Mouse (Mus musculus): ENCODE data around the gene Thap3. TPM values are rescaled to one million over a fixed set of nuclear protein-coding genes. Genes with fewer than 3 reads are reported as not detected.
A peak's percentile ranks its signal among the peaks of the same experiment; 100 is the strongest.
"Not testable (repeated sequence)": the region's sequence is repeated elsewhere in the genome, so short reads cannot be mapped to it uniquely, and the experiment has no call there.

The Thap3 gene
- 39.6 and 40.6 TPM in 2 replicates for polyA plus RNA-seq (2015; fragmentation: Nextera tagmentation; extraction: Ambion mirVana)

DNA sequence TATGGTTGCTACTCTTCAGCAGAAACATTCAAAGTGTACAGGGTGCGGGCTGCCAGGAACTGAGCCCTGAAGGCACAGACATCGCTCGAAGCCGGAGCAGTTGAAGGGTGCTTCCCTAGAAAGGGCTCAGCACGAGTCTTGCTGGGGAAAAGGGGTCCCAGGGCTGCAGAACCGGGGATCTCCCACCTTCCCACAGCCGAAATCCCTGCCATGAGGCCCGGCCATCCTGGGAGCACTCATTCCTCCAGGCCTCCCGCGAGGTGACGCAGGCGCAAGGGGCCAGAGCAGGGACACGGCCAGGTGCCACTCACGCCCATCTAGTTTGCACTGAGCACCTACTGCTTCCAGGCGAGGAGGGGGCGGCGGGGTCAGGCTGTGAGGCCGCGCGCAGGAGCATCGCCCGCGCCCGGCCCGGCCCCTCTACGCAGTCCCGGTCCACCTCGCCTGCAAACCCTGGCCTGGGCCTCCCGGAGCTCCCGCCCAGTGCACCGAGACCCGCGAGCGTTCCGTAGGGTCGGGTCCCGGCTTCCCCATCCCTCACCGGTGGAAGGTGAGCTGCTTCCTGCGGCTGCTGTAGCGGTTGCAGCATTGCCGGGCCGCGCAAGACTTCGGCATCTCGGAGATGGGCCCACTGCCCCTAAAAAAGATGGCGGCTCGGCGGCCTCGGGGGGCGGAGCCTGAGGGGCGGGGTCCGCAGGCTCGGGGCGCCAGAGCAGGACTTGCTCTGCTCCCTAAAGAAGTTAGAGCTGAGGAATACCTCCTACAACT lies at the start of gene Thap3:
Gene Thap3 (minus strand): TSS at position 656 of the 768 bp plus-strand sequence.
- peak; percentile 86 for ATAC-seq
- Histone ChIP-seq H3K4me2 (peak within 1 kb of the TSS; percentile 77), H3K27ac (peak within 1 kb of the TSS; percentile 82), H3K36me3 (ENCODE audit: poor library complexity, severe bottlenecking) (peaks cover 50% of the 10 kb centered on the region), H3K4me3 (peak within 1 kb of the TSS; percentile 92), H3K27me3 (no peaks in the 10 kb centered on the region), H3K9ac (peak within 1 kb of the TSS; percentile 98), H3K4me1 (peaks cover 36% of the 10 kb centered on the region), H3K9me3 (replicated peaks) (no peaks in the 10 kb centered on the region)
- under 1% methylated on average over 54 of the region's 54 CpGs for WGBS

DNA sequence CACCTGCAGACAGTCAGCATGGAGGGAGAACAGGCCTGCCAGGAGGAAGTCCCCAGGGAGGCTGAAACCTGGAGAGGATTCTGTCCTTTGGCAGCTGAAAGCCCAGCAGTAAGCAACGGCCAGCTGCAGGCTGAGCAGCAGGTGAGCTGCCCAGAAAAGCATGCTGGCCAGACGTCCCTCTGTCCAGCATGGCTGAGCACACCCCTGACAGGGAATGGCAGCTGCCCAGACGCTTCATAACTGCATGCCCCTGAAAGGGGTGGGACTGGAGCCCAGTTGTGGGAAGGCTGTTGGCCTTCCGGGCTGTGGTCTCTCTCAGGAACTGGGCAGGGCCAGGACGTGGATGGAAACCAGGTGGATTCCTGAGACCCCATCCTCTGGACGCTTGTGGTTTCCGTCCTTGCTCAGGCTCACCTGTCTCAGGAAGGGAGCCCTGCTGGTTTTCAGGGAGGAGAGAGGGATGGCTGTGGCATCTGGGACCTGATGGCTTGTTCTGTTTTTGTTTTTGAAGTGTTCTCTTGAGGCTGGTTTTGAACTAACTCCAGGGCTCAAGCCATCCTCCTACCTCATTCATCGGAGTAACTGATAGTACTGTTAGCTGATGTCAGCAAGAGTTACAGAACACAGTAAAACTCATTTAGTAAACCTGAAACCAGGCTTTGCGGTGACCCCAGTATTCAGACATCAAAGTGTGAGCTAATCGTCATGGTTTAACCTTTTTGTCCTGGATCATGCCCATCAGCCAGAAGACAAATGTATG lies 49.6 kb upstream of the Thap3 start, which contains the start of gene Tas1r1:
Gene Tas1r1 (minus strand): TSS at position 344 of the 760 bp plus-strand sequence.
- ATAC-seq = peak; percentile 17; the same call in 1 of the 2 replicates
- 49% methylated on average over 10 of the region's 10 CpGs for WGBS

DNA sequence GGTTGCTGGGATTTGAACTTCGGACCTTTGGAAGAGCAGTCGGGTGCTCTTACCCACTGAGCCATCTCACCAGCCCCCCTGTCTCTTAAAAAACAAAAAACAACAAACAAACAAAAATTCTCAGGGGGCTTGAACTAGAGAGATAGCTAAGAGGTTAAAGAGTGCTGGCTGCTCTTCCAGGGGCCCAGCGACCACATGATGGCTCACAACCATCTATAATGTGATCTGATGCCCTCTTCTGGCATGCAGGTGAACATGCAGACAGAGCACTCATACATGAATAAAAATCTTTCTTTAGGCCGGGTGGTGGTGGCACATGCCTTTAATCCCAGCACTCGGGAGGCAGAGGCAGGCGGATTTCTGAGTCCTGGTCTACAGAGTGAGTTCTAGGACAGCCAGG lies 47.7 kb upstream of the Thap3 start:
- ATAC-seq; H3K27me3 ChIP-seq; H3K36me3 ChIP-seq (ENCODE audit: poor library complexity, severe bottlenecking); H3K27ac ChIP-seq; H3K4me2 ChIP-seq; H3K9me3 ChIP-seq (replicated peaks); H3K4me3 ChIP-seq; H3K9ac ChIP-seq: not testable (repeated sequence)
- WGBS = 87% methylated on average over 6 of the region's 6 CpGs
- peaks cover 11% of the 10 kb centered on the region for H3K4me1 ChIP-seq

More for the DNA sequence above, 49.6 kb upstream of the Thap3 start, which contains the start of gene Tas1r1:
- Histone ChIP-seq H3K9ac (peak within 1 kb of the TSS; percentile 85), H3K4me2 (peak within 1 kb of the TSS; percentile 93), H3K4me3 (peak within 1 kb of the TSS; percentile 100), H3K27me3 (no peaks in the 10 kb centered on the region), H3K4me1 (peaks cover 11% of the 10 kb centered on the region), H3K27ac (no peak within 1 kb of the TSS), H3K36me3 (ENCODE audit: poor library complexity, severe bottlenecking) (peaks cover 25% of the 10 kb centered on the region), H3K9me3 (replicated peaks) (no peaks in the 10 kb centered on the region)

DNA sequence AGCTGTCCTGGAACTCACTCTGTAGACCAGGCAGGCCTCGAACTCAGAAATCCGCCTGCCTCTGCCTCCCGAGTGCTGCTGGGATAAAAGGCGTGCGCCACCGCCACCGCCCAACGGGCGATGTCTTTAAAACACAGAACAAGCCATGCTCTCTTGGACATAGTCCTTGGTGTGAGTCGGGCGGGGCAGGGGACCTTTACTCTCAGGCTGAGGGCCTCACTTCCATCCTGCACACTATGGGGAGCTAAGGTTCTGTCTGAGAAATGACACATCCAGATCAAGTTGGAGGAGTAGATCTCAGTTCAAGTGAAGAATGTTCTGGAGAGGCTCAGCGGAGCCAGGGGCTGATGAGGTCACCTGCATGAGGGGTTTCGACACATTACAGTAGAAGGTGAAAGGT lies 44.1 kb upstream of the Thap3 start:
- WGBS = 88% methylated on average over 13 of the region's 13 CpGs
- Histone ChIP-seq H3K27me3 (0 out of 2 replicates have a peak, but pooled peaks cover 5% of the 10 kb centered on the region), H3K27ac (no peak overlapping the region), H3K9ac (no peak overlapping the region), H3K9me3 (replicated peaks) (no peaks in the 10 kb centered on the region), H3K4me2 (no peak overlapping the region), H3K4me1 (peaks cover 16% of the 10 kb centered on the region), H3K36me3 (ENCODE audit: poor library complexity, severe bottlenecking) (no peaks in the 10 kb centered on the region), H3K4me3 (no peak overlapping the region)
- no peak for ATAC-seq

GRCm38 (mm10) chr4:152029997-152030396 lies 41.2 kb upstream of the Thap3 start:
- 0 out of 2 replicates have a peak, but pooled peaks cover 5% of the 10 kb centered on the region for H3K27me3 ChIP-seq
- H3K4me1 ChIP-seq = peaks cover 38% of the 10 kb centered on the region
- H3K4me2 ChIP-seq = no peak overlapping the region
- 59% methylated on average over 4 of the region's 4 CpGs for WGBS
- no peak for ATAC-seq
- H3K9me3 ChIP-seq (replicated peaks) = no peaks in the 10 kb centered on the region
- no peak overlapping the region for H3K9ac ChIP-seq
- H3K36me3 ChIP-seq (ENCODE audit: poor library complexity, severe bottlenecking) = no peaks in the 10 kb centered on the region
- no peak overlapping the region for H3K27ac ChIP-seq
- no peak overlapping the region for H3K4me3 ChIP-seq

DNA sequence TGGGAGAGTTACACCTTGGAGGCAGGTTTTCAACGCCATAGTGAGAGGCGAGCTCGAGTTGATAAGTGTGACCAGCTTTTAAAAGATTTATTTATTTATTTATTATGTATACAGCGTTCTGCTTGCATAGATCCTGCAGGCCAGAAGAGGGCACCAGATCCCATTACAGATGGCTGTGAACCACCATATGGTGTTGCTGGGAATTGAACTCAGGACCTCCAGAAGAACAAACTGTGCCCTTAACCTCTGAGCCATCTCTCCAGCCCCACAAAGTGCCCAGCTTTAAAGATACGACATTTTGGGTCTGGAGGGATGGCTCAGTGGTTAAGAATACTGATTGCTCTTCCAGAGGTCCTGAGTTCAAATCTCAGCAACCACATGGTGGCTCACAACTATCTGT lies 40.3 kb upstream of the Thap3 start:
- Histone ChIP-seq H3K4me3 (no peak overlapping the region), H3K9ac (no peak overlapping the region), H3K27ac (no peak overlapping the region), H3K36me3 (ENCODE audit: poor library complexity, severe bottlenecking) (peaks cover 6% of the 10 kb centered on the region; the same call in 1 of the 2 replicates), H3K4me2 (peak overlapping the region; percentile 97; the same call in 1 of the 2 replicates), H3K4me1 (peaks cover 47% of the 10 kb centered on the region), H3K27me3 (0 out of 2 replicates have a peak, but pooled peaks cover 5% of the 10 kb centered on the region), H3K9me3 (replicated peaks) (no peaks in the 10 kb centered on the region)
- WGBS = 47% methylated on average over 5 of the region's 5 CpGs
- no peak for ATAC-seq

DNA sequence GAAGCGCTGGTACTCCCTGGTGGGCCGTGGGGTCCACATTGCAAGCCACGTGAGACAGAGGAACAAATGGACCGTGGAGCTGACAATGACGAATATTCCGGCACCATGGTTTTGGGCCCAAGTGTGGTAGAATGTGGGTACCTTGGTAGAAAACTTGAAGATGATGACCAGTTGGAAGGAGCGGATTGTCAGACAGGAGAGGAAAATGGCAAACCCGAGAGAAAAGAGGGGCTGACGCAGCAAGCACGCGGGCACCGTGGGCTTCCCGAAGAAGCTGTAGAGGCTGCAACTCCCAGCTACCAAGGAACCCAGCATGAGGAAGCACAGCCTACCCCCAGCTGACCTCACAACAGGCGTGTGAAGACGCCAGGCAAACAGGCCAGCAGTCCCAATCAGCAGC lies 39.7 kb upstream of the Thap3 start:
- Histone ChIP-seq H3K27ac (no peak overlapping the region), H3K36me3 (ENCODE audit: poor library complexity, severe bottlenecking) (peaks cover 13% of the 10 kb centered on the region), H3K4me2 (peak overlapping the region; percentile 97), H3K9me3 (replicated peaks) (no peaks in the 10 kb centered on the region), H3K4me3 (peak overlapping the region; percentile 67), H3K27me3 (0 out of 2 replicates have a peak, but pooled peaks cover 5% of the 10 kb centered on the region), H3K9ac (peak overlapping the region; percentile 72), H3K4me1 (peaks cover 50% of the 10 kb centered on the region)
- 69% methylated on average over 15 of the region's 15 CpGs for WGBS
- ATAC-seq = no peak

DNA sequence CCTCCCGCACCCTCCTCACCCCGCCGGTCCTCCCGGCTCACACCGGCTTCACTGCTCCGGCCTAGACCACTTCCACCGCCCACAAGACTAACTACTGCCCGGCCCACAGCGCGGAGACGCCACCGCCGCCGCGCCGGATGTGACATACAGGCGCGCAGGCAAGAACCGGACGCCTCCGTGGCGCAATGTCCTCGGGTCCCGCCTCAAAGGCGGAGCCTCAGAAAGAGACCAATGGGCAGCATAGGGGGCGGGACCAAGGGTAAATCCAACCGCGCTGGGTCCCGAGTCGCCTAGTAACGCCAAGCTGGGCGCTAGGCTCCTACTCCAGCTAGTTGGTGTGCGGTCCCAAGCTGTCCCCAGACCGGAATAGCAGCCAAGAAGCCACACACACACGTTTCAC lies 38.7 kb upstream of the Thap3 start, which contains the start of gene Zbtb48:
Gene Zbtb48 (minus strand): TSS at position 148 of the 400 bp plus-strand sequence.
- H3K4me1 ChIP-seq = peaks cover 51% of the 10 kb centered on the region
- H3K9me3 ChIP-seq (replicated peaks) = no peaks in the 10 kb centered on the region
- 0 out of 2 replicates have a peak, but pooled peaks cover 5% of the 10 kb centered on the region for H3K27me3 ChIP-seq
- ATAC-seq = peak; percentile 99
- peaks cover 22% of the 10 kb centered on the region for H3K36me3 ChIP-seq (ENCODE audit: poor library complexity, severe bottlenecking)
- H3K27ac ChIP-seq = peak within 1 kb of the TSS; percentile 60; the same call in 1 of the 2 replicates
- WGBS = under 1% methylated on average over 35 of the region's 35 CpGs
- H3K4me3 ChIP-seq = peak within 1 kb of the TSS; percentile 67
- H3K9ac ChIP-seq = peak within 1 kb of the TSS; percentile 72
- peak within 1 kb of the TSS; percentile 97 for H3K4me2 ChIP-seq

GRCm38 (mm10) chr4:152026751-152027508 lies 38.1 kb upstream of the Thap3 start:
- Histone ChIP-seq H3K36me3 (ENCODE audit: poor library complexity, severe bottlenecking) (peaks cover 27% of the 10 kb centered on the region), H3K4me1 (peaks cover 51% of the 10 kb centered on the region), H3K9me3 (replicated peaks) (no peaks in the 10 kb centered on the region), H3K27me3 (0 out of 2 replicates have a peak, but pooled peaks cover under 1% of the 10 kb centered on the region), H3K27ac (no peak overlapping the region), H3K4me3 (peak overlapping the region; percentile 67), H3K4me2 (peak overlapping the region; percentile 97), H3K9ac (peak overlapping the region; percentile 72)
- peak; percentile 29 for ATAC-seq
- WGBS = 2% methylated on average over 36 of the region's 41 CpGs

DNA sequence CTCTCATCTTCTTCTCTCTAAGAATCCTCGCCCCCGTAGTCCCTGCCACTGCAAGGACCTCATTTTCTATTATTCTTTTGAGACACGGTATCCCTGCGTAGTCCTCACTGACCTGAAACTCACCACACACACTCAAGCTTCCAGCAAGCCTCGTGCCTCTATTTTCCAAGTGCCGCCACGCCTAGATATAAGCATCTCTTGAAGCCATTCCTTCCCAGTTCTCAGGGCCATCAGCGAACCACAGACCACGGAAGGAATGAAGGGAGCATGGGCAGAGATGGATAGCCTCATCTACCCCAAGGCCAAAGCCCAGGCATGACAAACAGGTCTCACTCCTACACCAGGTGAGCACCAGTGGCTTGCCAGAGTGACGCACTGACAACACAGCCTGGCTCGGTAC lies 35.7 kb upstream of the Thap3 start:
- H3K4me1 ChIP-seq = peaks cover 44% of the 10 kb centered on the region
- no peaks in the 10 kb centered on the region for H3K9me3 ChIP-seq (replicated peaks)
- no peak for ATAC-seq
- peaks cover 51% of the 10 kb centered on the region for H3K36me3 ChIP-seq (ENCODE audit: poor library complexity, severe bottlenecking)
- peak overlapping the region; percentile 1; the same call in 1 of the 2 replicates for H3K4me2 ChIP-seq
- no peaks in the 10 kb centered on the region for H3K27me3 ChIP-seq
- peak overlapping the region; percentile 45 for H3K9ac ChIP-seq
- WGBS = 93% methylated on average over 11 of the region's 11 CpGs
- H3K4me3 ChIP-seq = no peak overlapping the region
- no peak overlapping the region for H3K27ac ChIP-seq

GRCm38 (mm10) chr4:152022506-152022905 lies 33.7 kb upstream of the Thap3 start:
- ATAC-seq = no peak
- Histone ChIP-seq H3K4me2 (no peak overlapping the region), H3K4me1 (peaks cover 33% of the 10 kb centered on the region), H3K9me3 (replicated peaks) (no peaks in the 10 kb centered on the region), H3K9ac (no peak overlapping the region), H3K36me3 (ENCODE audit: poor library complexity, severe bottlenecking) (peaks cover 70% of the 10 kb centered on the region), H3K27me3 (no peaks in the 10 kb centered on the region), H3K4me3 (no peak overlapping the region), H3K27ac (no peak overlapping the region)
- 92% methylated on average over 8 of the region's 8 CpGs for WGBS

Data from forebrain, embryonic 13.5 days (tissue).